In genomic region chr4:82218616-82219015, GRCm38 (mm10) we compare ENCODE assay signal across 17 mouse cellular contexts.
"Had no signal": no experiment of that assay in that cellular context is flagged by ENCODE, and none has a peak within 500 bp of the region (broad histone marks: within the 10 kb centered on the region; RNA-seq: fewer than 3 reads in every experiment).

No protein-coding gene starts in this region.

- DNase-seq: lung, adult 18-20 months; lung, embryonic 14.5 days; lung, postnatal 10 days; lung, postnatal 4 days; retina, postnatal 1 day; right cerebral cortex, adult 18-20 months; right cerebral cortex, postnatal 25 days; right cerebral cortex, postnatal 4 days; spleen, adult 18-20 months; thymus, adult 18-20 months; thymus, postnatal 14 days; thymus, postnatal 36 days had no signal

- H3K27me3 ChIP-seq: midbrain, embryonic 13.5 days; midbrain, embryonic 15.5 days; neural tube, embryonic 13.5 days; neural tube, embryonic 15.5 days had no signal

- H3K36me3 ChIP-seq: midbrain, embryonic 13.5 days; midbrain, embryonic 15.5 days; neural tube, embryonic 13.5 days; neural tube, embryonic 15.5 days had no signal

- H3K4me2 ChIP-seq: lung, embryonic 14.5 days; midbrain, embryonic 11.5 days; midbrain, embryonic 13.5 days; midbrain, embryonic 15.5 days; neural tube, embryonic 13.5 days; neural tube, embryonic 15.5 days had no signal

- H3K9ac ChIP-seq: lung, embryonic 14.5 days; midbrain, embryonic 13.5 days; midbrain, embryonic 15.5 days; neural tube, embryonic 13.5 days; neural tube, embryonic 15.5 days had no signal

- H3K4me3 ChIP-seq: midbrain, embryonic 13.5 days; midbrain, embryonic 15.5 days; neural tube, embryonic 13.5 days; neural tube, embryonic 15.5 days had no signal

- H3K27ac ChIP-seq: midbrain, embryonic 13.5 days; midbrain, embryonic 15.5 days; neural tube, embryonic 13.5 days; neural tube, embryonic 15.5 days had no signal

- H3K4me1 ChIP-seq: midbrain, embryonic 15.5 days had no signal
